Mouse (Mus musculus) cerebellum, adult (tissue): ENCODE data around the gene Ergic1.

Source experiments
- ATAC-seq: cut with Nextera tagmentation; 2 replicates; pipeline ENCODE4 v1.9.2; 2017; ENCODE audit warnings: mild to moderate bottlenecking, moderate library complexity, mixed read lengths; ENCODE audit not compliant: insufficient number of reproducible peaks, low FRiP score, low TSS enrichment

The Ergic1 gene

GRCm38 (mm10) chr17:26595448-26596167, 34.3 kb downstream of the Ergic1 start:
- ATAC-seq, result peak; percentile 34; the same call in 1 of the 2 replicates

GRCm38 (mm10) chr17:26596168-26596658, 34.9 kb downstream of the Ergic1 start:
- ATAC-seq, result peak; percentile 52; the same call in 1 of the 2 replicates

- ATAC-seq, result no peak
Measured at GRCm38 (mm10) chr17:26596856-26597481, 35.7 kb downstream of the Ergic1 start.

GRCm38 (mm10) chr17:26598845-26599244, 37.6 kb downstream of the Ergic1 start:
- ATAC-seq, result no peak

GRCm38 (mm10) chr17:26600913-26601447, 39.7 kb downstream of the Ergic1 start:
- ATAC-seq, result no peak

GRCm38 (mm10) chr17:26601514-26601913, 40.2 kb downstream of the Ergic1 start:
- no peak for ATAC-seq

GRCm38 (mm10) chr17:26601926-26602325, 40.6 kb downstream of the Ergic1 start:
- ATAC-seq, result no peak

- ATAC-seq, result no peak
Measured at GRCm38 (mm10) chr17:26602371-26602885, 41.1 kb downstream of the Ergic1 start.

GRCm38 (mm10) chr17:26603311-26603710, 42.0 kb downstream of the Ergic1 start:
- ATAC-seq, result no peak

- ATAC-seq, result no peak
Measured at GRCm38 (mm10) chr17:26605636-26606035, 44.3 kb downstream of the Ergic1 start.

GRCm38 (mm10) chr17:26606516-26606915, 45.2 kb downstream of the Ergic1 start:
- no peak for ATAC-seq

- ATAC-seq, result no peak
Measured at GRCm38 (mm10) chr17:26608348-26608747, 47.1 kb downstream of the Ergic1 start.

GRCm38 (mm10) chr17:26608877-26609276, 47.6 kb downstream of the Ergic1 start:
- ATAC-seq, result no peak

GRCm38 (mm10) chr17:26609820-26610219, 48.5 kb downstream of the Ergic1 start:
- no peak for ATAC-seq

GRCm38 (mm10) chr17:26611328-26611727, 50.0 kb downstream of the Ergic1 start:
- ATAC-seq, result no peak

GRCm38 (mm10) chr17:26611918-26612317, 50.6 kb downstream of the Ergic1 start:
- no peak for ATAC-seq

GRCm38 (mm10) chr17:26614286-26614685, 53.0 kb downstream of the Ergic1 start:
- no peak for ATAC-seq

GRCm38 (mm10) chr17:26614708-26615486, 53.6 kb downstream of the Ergic1 start:
- ATAC-seq, result no peak

- no peak for ATAC-seq
Measured at GRCm38 (mm10) chr17:26616696-26617095, 55.4 kb downstream of the Ergic1 start.

GRCm38 (mm10) chr17:26618498-26618897, 57.2 kb downstream of the Ergic1 start:
- ATAC-seq, result no peak
